Mouse (Mus musculus): ENCODE measurements around the gene Slc39a10. TPM values are rescaled to one million over a fixed set of nuclear protein-coding genes. Genes with fewer than 3 reads are reported as not detected.

The Slc39a10 gene
- 12.0 TPM for total RNA-seq (2023)

GRCm38 (mm10) chr1:46892752-46893151 is at the start of gene Slc39a10:
Slc39a10 (minus strand) TSS chr1:46892852.

All from CD4-positive naive resting alpha-beta T cell, adult 57 days (primary cell).